Mouse (Mus musculus): ENCODE results near the gene Id1.

DNA sequence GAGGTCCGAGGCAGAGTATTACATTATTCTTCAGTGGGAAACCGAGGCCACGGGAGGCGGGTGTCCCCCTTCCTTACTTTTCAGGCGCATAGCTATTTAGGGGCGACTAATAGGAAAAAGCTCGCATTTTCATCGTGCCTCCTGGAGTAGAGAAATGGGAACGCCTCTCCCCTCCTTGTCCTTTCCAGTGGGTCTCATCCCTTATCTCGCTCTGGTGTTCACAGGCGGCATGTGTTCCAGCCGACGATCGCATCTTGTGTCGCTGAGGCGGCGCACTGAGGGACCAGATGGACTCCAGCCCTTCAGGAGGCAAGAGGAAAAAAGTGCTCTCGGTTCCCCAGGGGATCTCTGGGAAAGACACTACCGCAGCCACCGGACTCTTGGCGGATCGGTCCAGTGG, 697 bp downstream of the Id1 start:
- TF ChIP-seq GATA1 (IDR thresholded peaks at IDR 0.05; ENCODE audit: low read length) (peak; percentile 44; the same call in 1 of the 2 replicates), TAL1 (IDR thresholded peaks at IDR 0.05; ENCODE audit: low read length) (no peak)

All from erythroblast, embryonic 14.5 days (primary cell).